Mouse (Mus musculus): ENCODE results near the gene Agmo.
A peak's percentile ranks its signal among the peaks of the same experiment; 100 is the strongest.

Agmo gene

GRCm38 (mm10) chr12:37426750-37427149, 185.3 kb downstream of the Agmo start:
- DNase-seq (ENCODE audit: low spot score in 2 of 2), result no peak

DNA sequence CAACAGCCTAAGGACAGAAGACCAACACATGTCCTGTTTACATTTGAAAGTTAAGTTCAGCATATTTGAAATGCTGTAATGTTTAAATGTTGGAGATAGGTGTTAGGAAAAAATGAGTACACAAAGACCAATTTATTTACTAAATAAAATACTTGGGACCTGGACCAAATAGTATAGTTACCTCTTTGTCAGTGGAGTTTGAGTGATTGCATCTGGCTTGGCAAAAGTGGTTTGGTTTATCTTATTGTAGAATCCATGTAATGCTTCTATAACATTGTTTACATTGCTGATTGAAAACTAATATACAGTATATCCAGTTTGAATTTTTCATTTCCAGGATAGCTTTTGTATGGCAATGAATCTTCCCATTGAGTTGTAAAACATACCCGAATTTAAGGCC, 193.0 kb downstream of the Agmo start:
- DNase-seq (ENCODE audit: low spot score in 2 of 2), result no peak

- no peak for DNase-seq (ENCODE audit: low spot score in 2 of 2)
Observed at GRCm38 (mm10) chr12:37442486-37443013, 201.1 kb downstream of the Agmo start.

DNA sequence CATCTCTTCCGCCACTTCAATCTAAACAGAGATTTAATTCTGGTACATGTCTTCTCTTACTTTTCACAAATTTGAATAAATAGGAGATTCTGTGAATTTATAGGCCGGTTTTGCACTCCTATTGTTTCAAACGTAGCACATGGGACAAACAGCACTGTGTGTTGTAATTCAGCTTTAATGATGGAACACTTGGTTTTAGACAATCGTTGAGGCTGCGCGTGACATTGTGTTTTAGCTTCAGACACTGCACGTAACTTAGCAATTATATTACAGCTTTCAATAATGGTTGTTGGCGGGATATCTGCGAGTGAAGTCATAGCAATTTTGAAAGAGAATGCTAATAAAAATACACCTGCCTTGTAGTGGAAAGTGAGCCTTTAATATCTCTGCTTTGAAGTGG, 203.8 kb downstream of the Agmo start:
- no peak for DNase-seq (ENCODE audit: low spot score in 2 of 2)

GRCm38 (mm10) chr12:37449597-37449996, 208.2 kb downstream of the Agmo start:
- no peak for DNase-seq (ENCODE audit: low spot score in 2 of 2)

- peak in 1 of 2 experiments; percentile 35 for DNase-seq (ENCODE audit: low spot score in 2 of 2)
Observed at GRCm38 (mm10) chr12:37450366-37451156, 209.1 kb downstream of the Agmo start.

GRCm38 (mm10) chr12:37471631-37472030, 230.2 kb downstream of the Agmo start:
- DNase-seq (ENCODE audit: low spot score in 2 of 2), result no peak

GRCm38 (mm10) chr12:37476849-37477248, 235.4 kb downstream of the Agmo start:
- DNase-seq (ENCODE audit: low spot score in 2 of 2), result no peak

GRCm38 (mm10) chr12:37487991-37488390, 246.6 kb downstream of the Agmo start:
- no peak for DNase-seq (ENCODE audit: low spot score in 2 of 2)

GRCm38 (mm10) chr12:37498871-37499270, 257.4 kb downstream of the Agmo start:
- no peak for DNase-seq (ENCODE audit: low spot score in 2 of 2)

GRCm38 (mm10) chr12:37507406-37507805, 266.0 kb downstream of the Agmo start:
- no peak for DNase-seq (ENCODE audit: low spot score in 2 of 2)

GRCm38 (mm10) chr12:37507826-37508225, 266.4 kb downstream of the Agmo start:
- DNase-seq (ENCODE audit: low spot score in 2 of 2), result no peak

DNA sequence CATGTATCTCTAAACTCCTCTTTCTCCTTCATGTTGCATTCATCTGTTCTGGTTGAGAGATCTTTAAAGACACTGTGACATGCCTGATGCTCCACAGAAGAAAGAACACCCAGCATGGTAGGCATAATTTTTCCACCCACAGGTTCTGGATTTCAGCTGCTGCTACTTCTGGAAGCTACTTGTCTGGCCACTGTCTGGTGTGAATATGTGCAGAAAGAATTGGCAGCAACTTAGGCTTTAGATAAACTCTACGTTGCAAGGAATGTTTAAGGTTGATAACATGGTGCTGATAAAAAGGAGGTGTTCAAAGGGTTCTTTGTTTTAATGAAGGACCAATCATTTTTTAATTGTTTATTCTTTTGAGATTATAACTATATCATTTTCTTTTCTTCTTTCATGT, 280.3 kb downstream of the Agmo start:
- DNase-seq (ENCODE audit: low spot score in 2 of 2), result no peak

DNA sequence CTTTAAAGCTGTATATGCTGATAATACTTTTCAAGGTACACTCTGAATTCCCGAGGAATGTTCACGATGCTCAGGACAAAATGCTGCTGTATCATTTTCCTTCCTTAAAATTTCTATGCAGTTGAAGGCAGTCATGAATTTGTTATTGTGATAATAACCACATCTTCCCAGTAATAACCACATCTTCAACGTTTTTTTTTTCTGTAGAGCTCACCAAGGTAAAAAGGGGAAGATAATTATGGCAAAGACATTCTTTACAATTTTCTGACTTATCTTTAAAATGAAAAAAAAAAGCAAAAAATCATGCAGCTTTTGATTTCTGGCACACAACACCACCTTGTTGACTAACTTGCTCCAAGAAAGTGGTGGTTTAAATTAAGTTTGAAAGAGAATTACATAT, 283.2 kb downstream of the Agmo start:
- no peak for DNase-seq (ENCODE audit: low spot score in 2 of 2)

DNA sequence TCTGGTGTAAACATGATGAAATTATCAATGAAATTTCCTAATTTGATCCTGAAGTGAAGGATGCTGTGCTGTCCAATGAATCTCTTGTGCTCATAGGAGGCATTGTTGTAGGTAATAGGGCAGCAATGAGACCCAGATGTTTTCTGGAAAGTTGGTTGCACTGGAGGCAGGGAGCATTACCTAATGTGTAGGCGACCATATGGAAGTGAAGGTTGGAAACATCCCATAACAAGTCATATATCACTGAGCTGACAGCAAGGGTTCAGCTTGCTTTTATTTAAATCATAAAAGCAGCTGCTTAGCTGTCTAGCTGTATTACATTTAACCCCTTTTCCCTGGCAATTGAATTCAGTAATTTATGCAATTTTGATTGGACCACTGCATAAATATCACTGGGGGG, 299.6 kb downstream of the Agmo start:
- DNase-seq (ENCODE audit: low spot score in 2 of 2), result no peak

DNA sequence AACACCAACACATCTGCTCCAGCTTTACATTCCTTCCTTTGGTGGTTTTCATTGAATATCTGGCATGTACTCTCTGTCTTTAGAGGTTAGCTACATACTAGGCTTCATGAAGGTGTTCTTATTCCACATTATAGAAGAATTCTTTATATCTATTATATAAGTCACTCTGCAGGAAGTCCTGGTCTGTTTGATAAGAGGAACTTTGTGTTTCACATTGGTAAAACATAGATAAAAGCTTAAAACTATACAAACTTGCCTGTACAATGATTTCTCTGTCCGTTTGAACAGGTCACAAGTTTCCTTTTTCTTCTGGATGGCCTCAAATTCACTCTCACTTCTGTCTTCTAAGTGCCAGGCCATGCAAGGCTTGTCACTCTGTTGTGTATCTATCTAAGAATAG, 316.8 kb downstream of the Agmo start:
- no peak for DNase-seq (ENCODE audit: low spot score in 2 of 2)

- DNase-seq (ENCODE audit: low spot score in 2 of 2), result no peak
Observed at GRCm38 (mm10) chr12:37565882-37566596, 324.6 kb downstream of the Agmo start.

GRCm38 (mm10) chr12:37571922-37572321, 330.5 kb downstream of the Agmo start:
- no peak for DNase-seq (ENCODE audit: low spot score in 2 of 2)

DNA sequence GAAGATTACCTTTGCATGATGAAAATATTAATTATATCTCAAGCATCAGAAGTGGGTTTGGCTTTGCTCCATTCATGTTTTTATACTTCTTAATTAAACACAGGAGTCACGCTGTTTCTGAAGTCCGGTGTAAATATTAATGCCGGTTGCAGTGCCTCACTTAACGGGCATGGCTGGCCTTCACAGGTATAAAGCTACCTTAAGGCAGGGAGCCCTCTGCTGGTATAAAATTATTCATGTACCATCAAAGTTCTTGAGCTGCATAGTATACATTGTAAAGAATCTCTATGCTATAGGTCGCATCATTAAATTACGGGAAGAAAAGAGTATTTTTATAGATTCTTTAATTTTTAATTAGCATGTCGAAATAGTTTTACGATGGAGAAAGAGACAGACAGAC, 341.3 kb downstream of the Agmo start:
- DNase-seq (ENCODE audit: low spot score in 2 of 2), result no peak

DNA sequence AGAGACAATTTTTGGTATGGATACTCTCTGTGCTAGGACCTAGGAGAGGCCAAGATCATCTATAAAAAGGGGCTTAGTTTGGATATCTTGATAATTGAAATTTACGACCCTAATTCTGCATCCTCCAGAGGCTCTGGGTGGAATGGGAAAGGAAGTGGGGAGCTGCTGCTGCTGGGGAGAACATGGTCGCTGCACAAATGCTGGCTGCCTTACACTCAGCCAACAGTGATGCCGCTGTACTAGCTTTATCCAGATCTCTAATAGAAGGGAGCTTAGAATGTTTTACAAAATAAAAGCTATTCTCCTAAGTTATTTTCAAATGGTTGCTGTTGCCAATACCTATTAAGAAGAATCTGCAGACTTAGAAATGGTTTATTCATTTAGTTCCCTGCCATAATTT, 351.4 kb downstream of the Agmo start:
- no peak for DNase-seq (ENCODE audit: low spot score in 2 of 2)

GRCm38 (mm10) chr12:37612837-37613236, 371.4 kb downstream of the Agmo start:
- DNase-seq (ENCODE audit: low spot score in 2 of 2), result no peak

- DNase-seq (ENCODE audit: low spot score in 2 of 2), result no peak
Observed at GRCm38 (mm10) chr12:37614769-37615168, 373.3 kb downstream of the Agmo start.

- DNase-seq (ENCODE audit: low spot score in 2 of 2), result no peak
Observed at GRCm38 (mm10) chr12:37624078-37624477, 382.6 kb downstream of the Agmo start.
